Comparison of ENCODE assay signal across 8 mouse cellular contexts in genomic region chr2:156717320-156718281, GRCm38 (mm10). TPM values are rescaled to one million over a fixed set of nuclear protein-coding genes. Genes with fewer than 3 reads are reported as not detected.
A peak's percentile ranks its signal among the peaks of the same experiment; 100 is the strongest.
DNase-seq lines count a peak whose midpoint lies in the region; ATAC-seq and TF ChIP-seq lines count a peak whose summit lies in the region.

No protein-coding gene starts in this region.

- in situ Hi-C loops in CH12.LX (cut with MboI; ENCODE audit: low pct_ligation_motif_present, low pct_unique_long_range_greater_than_20kb, low sequenced_read_pairs), result no loop called here

- TF ChIP-seq POLR2A in CH12.LX (IDR thresholded peaks at IDR 0.05; ENCODE audit: low read depth, low read length), result no peak
- no peak for TF ChIP-seq POLR2A in limb, embryonic 14.5 days (IDR thresholded peaks at IDR 0.05; ENCODE audit: borderline replicate concordance, extremely low read depth, insufficient read depth, insufficient read length)

- H3K9me3 ChIP-seq in CH12.LX (replicated peaks; ENCODE audit: low read length), result no peaks in the 10 kb centered on the region
- no peaks in the 10 kb centered on the region for H3K9me3 ChIP-seq in forebrain, postnatal 0 days (ENCODE audit: low read length)
- H3K9me3 ChIP-seq in intestine, embryonic 16.5 days (ENCODE audit: control insufficient read depth, low read length), result no peaks in the 10 kb centered on the region
- no peaks in the 10 kb centered on the region for H3K9me3 ChIP-seq in limb, embryonic 14.5 days (ENCODE audit: control insufficient read depth, low read length)
- no peaks in the 10 kb centered on the region for H3K9me3 ChIP-seq in midbrain, postnatal 0 days (ENCODE audit: low read length)

- TF ChIP-seq CTCF in CH12.LX (conservative IDR thresholded peaks at IDR 0.05 in 1 of 2, IDR thresholded peaks at IDR 0.05 in 1 of 2; ENCODE audit: low read depth in 2 of 2, low read length in 2 of 2), result no peak
- TF ChIP-seq CTCF in forebrain, postnatal 0 days (IDR thresholded peaks at IDR 0.05; ENCODE audit: low read depth), result no peak
- TF ChIP-seq CTCF in midbrain, postnatal 0 days (IDR thresholded peaks at IDR 0.05), result no peak

- no peak overlapping the region for H3K27ac ChIP-seq in CH12.LX (ENCODE audit: insufficient read depth, low read depth)
- H3K27ac ChIP-seq in forebrain, postnatal 0 days (ENCODE audit: low read depth, low read length), result peak overlapping the region; percentile 90
- H3K27ac ChIP-seq in intestine, embryonic 16.5 days (ENCODE audit: low read length), result peak overlapping the region; percentile 63
- no peak overlapping the region; the same call in 1 of the 2 replicates for H3K27ac ChIP-seq in limb, embryonic 14.5 days (replicated peaks; ENCODE audit: low read depth, low read length)
- peak overlapping the region; percentile 87 for H3K27ac ChIP-seq in midbrain, postnatal 0 days (ENCODE audit: low read depth, low read length)

- 17% methylated on average over 17 of the region's 17 CpGs for WGBS in forebrain, postnatal 0 days
- WGBS in intestine, embryonic 16.5 days, result 21% methylated on average over 17 of the region's 17 CpGs
- WGBS in limb, embryonic 14.5 days, result 19% methylated on average over 17 of the region's 17 CpGs
- WGBS in midbrain, postnatal 0 days, result 23% methylated on average over 17 of the region's 17 CpGs

- no peak for DNase-seq in CH12.LX (ENCODE audit: extremely low read depth)
- DNase-seq in cerebellum, adult 11-12 months, result peak; percentile 84
- DNase-seq in forebrain, postnatal 0 days, result peak; percentile 72
- DNase-seq in limb, embryonic 14.5 days (ENCODE audit: low spot score), result peak; percentile 49
- DNase-seq in midbrain, postnatal 0 days (ENCODE audit: low spot score), result peak; percentile 78
- peak; percentile 56 for DNase-seq in thymus, postnatal 14 days
- DNase-seq in gastrocnemius, adult 18-20 months (ENCODE audit: low spot score), result no peak

- H3K27me3 ChIP-seq in CH12.LX (replicated peaks), result no peaks in the 10 kb centered on the region
- H3K27me3 ChIP-seq in forebrain, postnatal 0 days (ENCODE audit: insufficient read depth, low read length), result no peaks in the 10 kb centered on the region
- H3K27me3 ChIP-seq in intestine, embryonic 16.5 days (replicated peaks; ENCODE audit: control insufficient read depth, insufficient read depth, low read length), result no peaks in the 10 kb centered on the region
- no peaks in the 10 kb centered on the region for H3K27me3 ChIP-seq in limb, embryonic 14.5 days (ENCODE audit: control insufficient read depth, insufficient read depth, low read length)
- no peaks in the 10 kb centered on the region for H3K27me3 ChIP-seq in midbrain, postnatal 0 days (ENCODE audit: insufficient read depth, low read length)

- H3K4me2 ChIP-seq in CH12.LX (ENCODE audit: insufficient read depth, low read depth, poor library complexity, severe bottlenecking), result no peak overlapping the region
- H3K4me2 ChIP-seq in forebrain, postnatal 0 days (ENCODE audit: low read depth), result peak overlapping the region; percentile 31
- H3K4me2 ChIP-seq in intestine, embryonic 16.5 days (ENCODE audit: low read depth, low read length), result peak overlapping the region; percentile 47
- H3K4me2 ChIP-seq in limb, embryonic 14.5 days (replicated peaks; ENCODE audit: low read depth, low read length, severe bottlenecking), result peak overlapping the region; percentile 35
- peak overlapping the region; percentile 34 for H3K4me2 ChIP-seq in midbrain, postnatal 0 days (ENCODE audit: low read depth, low read length, poor library complexity, severe bottlenecking)

- H3K4me1 ChIP-seq in CH12.LX (ENCODE audit: control insufficient read depth in 1 of 2, insufficient read depth in 2 of 2), result peaks cover 8 to 29% of the 10 kb centered on the region in 2 experiments
- peaks cover 17% of the 10 kb centered on the region; the same call in 1 of the 2 replicates for H3K4me1 ChIP-seq in forebrain, postnatal 0 days (ENCODE audit: insufficient read depth)
- H3K4me1 ChIP-seq in intestine, embryonic 16.5 days (ENCODE audit: control insufficient read depth, insufficient read depth, low read length), result peaks cover 38% of the 10 kb centered on the region
- H3K4me1 ChIP-seq in limb, embryonic 14.5 days (ENCODE audit: control insufficient read depth, insufficient read depth, low read length), result peaks cover 26% of the 10 kb centered on the region
- H3K4me1 ChIP-seq in midbrain, postnatal 0 days (ENCODE audit: insufficient read depth, low read length), result peaks cover 7% of the 10 kb centered on the region; the same call in 1 of the 2 replicates

- no peaks in the 10 kb centered on the region for H3K79me2 ChIP-seq in CH12.LX (replicated peaks; ENCODE audit: control insufficient read depth, extremely low read depth, insufficient read depth, poor library complexity, severe bottlenecking)

- H3K9ac ChIP-seq in CH12.LX (ENCODE audit: insufficient read depth, low read depth), result no peak overlapping the region
- peak overlapping the region; percentile 26 for H3K9ac ChIP-seq in forebrain, postnatal 0 days
- peak overlapping the region; percentile 54 for H3K9ac ChIP-seq in intestine, embryonic 16.5 days (ENCODE audit: low read depth, low read length)
- H3K9ac ChIP-seq in limb, embryonic 14.5 days (ENCODE audit: low read depth, low read length, severe bottlenecking), result peak overlapping the region; percentile 34; the same call in 1 of the 2 replicates
- peak overlapping the region; percentile 42 for H3K9ac ChIP-seq in midbrain, postnatal 0 days (replicated peaks; ENCODE audit: low read length, poor library complexity, severe bottlenecking)

- peaks cover 0 to 45% of the 10 kb centered on the region in 2 experiments for H3K36me3 ChIP-seq in CH12.LX (replicated peaks in 1 of 2; ENCODE audit: control insufficient read depth in 1 of 2, insufficient read depth in 1 of 2, low read length in 1 of 2)
- H3K36me3 ChIP-seq in forebrain, postnatal 0 days (ENCODE audit: insufficient read depth), result no peaks in the 10 kb centered on the region
- H3K36me3 ChIP-seq in intestine, embryonic 16.5 days (ENCODE audit: control insufficient read depth, insufficient read depth, low read length), result no peaks in the 10 kb centered on the region
- no peaks in the 10 kb centered on the region for H3K36me3 ChIP-seq in limb, embryonic 14.5 days (ENCODE audit: control insufficient read depth, insufficient read depth, low read length)
- peaks cover 9% of the 10 kb centered on the region; the same call in 1 of the 2 replicates for H3K36me3 ChIP-seq in midbrain, postnatal 0 days (ENCODE audit: insufficient read depth, low read length)

- H3K4me3 ChIP-seq in CH12.LX (replicated peaks in 1 of 3; ENCODE audit: low read depth in 2 of 3, low read length in 2 of 3, poor library complexity in 1 of 3), result no peak overlapping the region
- no peak overlapping the region for H3K4me3 ChIP-seq in forebrain, postnatal 0 days (ENCODE audit: low read depth, low read length)
- H3K4me3 ChIP-seq in intestine, embryonic 16.5 days (ENCODE audit: low read length), result peak overlapping the region; percentile 9
- no peak overlapping the region for H3K4me3 ChIP-seq in limb, embryonic 14.5 days (replicated peaks; ENCODE audit: low read length)
- 0 out of 2 replicates have a peak overlapping the region, but pooled peaks have one; percentile 1 for H3K4me3 ChIP-seq in midbrain, postnatal 0 days (ENCODE audit: low read depth, low read length)

- no peak for TF ChIP-seq RAD21 in CH12.LX (IDR thresholded peaks at IDR 0.05; ENCODE audit: low read depth, low read length)

- dilution Hi-C loops in CH12.LX (cut with MboI; ENCODE audit: extremely low pct_ligation_motif_present, extremely low pct_unique_long_range_greater_than_20kb, low sequenced_read_pairs), result no loop called here

- TF ChIP-seq EP300 in CH12.LX (IDR thresholded peaks at IDR 0.05; ENCODE audit: low read length), result no peak

- ATAC-seq in forebrain, postnatal 0 days, result peak; percentile 41
- no peak for ATAC-seq in intestine, embryonic 16.5 days
- ATAC-seq in limb, embryonic 14.5 days (ENCODE audit: low FRiP score, low read depth), result no peak
- peak; percentile 47 for ATAC-seq in midbrain, postnatal 0 days (ENCODE audit: low FRiP score)

TF ChIP-seq in CH12.LX, 34 proteins besides CTCF, POLR2A, EP300 and RAD21:
- TF ChIP-seq USF2 (conservative IDR thresholded peaks at IDR 0.05; ENCODE audit: low read depth, low read length) (no peak), BHLHE40 (IDR thresholded peaks at IDR 0.05; ENCODE audit: low read depth, low read length) (peak; percentile 26; the same call in 1 of the 2 replicates)

RNA-seq across cellular contexts. Expression of gene Myl9, which starts 57.6 kb away (rescaled TPM):
- not detected in 2 replicates for total RNA-seq in CH12.LX (2012; rRNA removed)
- total RNA-seq in CH12.LX (2014; rRNA removed), result not detected in 2 replicates
- not detected in 2 replicates for polyA plus RNA-seq in CH12.LX (2012; ENCODE audit: insufficient read length, low read depth)
- total RNA-seq in forebrain, postnatal 0 days (2014; rRNA removed), result 24.4 and 34.3 TPM in 2 replicates
- 34.6 and 39.6 TPM in 2 replicates for polyA plus RNA-seq in forebrain, postnatal 0 days (2015; fragmentation: Nextera tagmentation; extraction: Ambion mirVana)
- 1,232 and 1,258 TPM in 2 replicates for polyA plus RNA-seq in intestine, embryonic 16.5 days (2015; fragmentation: Nextera tagmentation; extraction: Ambion mirVana)
- polyA plus RNA-seq in limb, embryonic 14.5 days (2012; rRNA removed), result 127 and 152 TPM in 2 replicates
- polyA plus RNA-seq in limb, embryonic 14.5 days (2014; fragmentation: Nextera tagmentation; extraction: Ambion mirVana), result 257 and 269 TPM in 2 replicates
- total RNA-seq in midbrain, postnatal 0 days (2014; rRNA removed), result 27.4 and 30.7 TPM in 2 replicates
- polyA plus RNA-seq in midbrain, postnatal 0 days (2015; fragmentation: Nextera tagmentation; extraction: Ambion mirVana), result 33.8 and 38.4 TPM in 2 replicates
- total RNA-seq in gastrocnemius, adult 18-20 months (2021), result 10 to 100 TPM; 47.9 to 60.8 TPM

Comparison
In these comparisons a context has a peak if more than half of its experiments do, and no peak if none do; other contexts are left out.
1. DNase-seq: peak in cerebellum, adult 11-12 months (single experiment), forebrain, postnatal 0 days (single experiment), limb, embryonic 14.5 days (single experiment), midbrain, postnatal 0 days (single experiment) and thymus, postnatal 14 days (single experiment); none in CH12.LX (single experiment) and gastrocnemius, adult 18-20 months (single experiment).
2. H3K27ac ChIP-seq: peak in forebrain, postnatal 0 days (single experiment), intestine, embryonic 16.5 days (single experiment) and midbrain, postnatal 0 days (single experiment); none in CH12.LX (single experiment) and limb, embryonic 14.5 days (single experiment).
3. H3K4me3 ChIP-seq: peak in intestine, embryonic 16.5 days (single experiment) and midbrain, postnatal 0 days (single experiment); none in CH12.LX (0 of 3), forebrain, postnatal 0 days (single experiment) and limb, embryonic 14.5 days (single experiment).
4. ATAC-seq: peak in forebrain, postnatal 0 days (single experiment) and midbrain, postnatal 0 days (single experiment); none in intestine, embryonic 16.5 days (single experiment) and limb, embryonic 14.5 days (single experiment).
5. RNA of gene Myl9, which starts 57.6 kb away (polyA plus RNA-seq): 1,232 to 1,258 TPM in intestine, embryonic 16.5 days, 127 to 269 TPM in limb, embryonic 14.5 days, 34.6 to 39.6 TPM in forebrain, postnatal 0 days and 33.8 to 38.4 TPM in midbrain, postnatal 0 days; not detected in CH12.LX; every median in the first group is over 10 times any median in the second.